27 mouse cellular contexts compared by ENCODE assay signal in genomic region chr1:39287076-39287475, GRCm38 (mm10).
A peak's percentile ranks its signal among the peaks of the same experiment; 100 is the strongest.
DNase-seq lines count a peak whose midpoint lies in the region; ATAC-seq and TF ChIP-seq lines count a peak whose summit lies in the region.
"Had no signal": no experiment of that assay in that cellular context is flagged by ENCODE, and none has a peak within 500 bp of the region (broad histone marks: within the 10 kb centered on the region; RNA-seq: fewer than 3 reads in every experiment).

No protein-coding gene starts in this region.

- no peak for ATAC-seq in heart, embryonic 16.5 days (replicated peaks; ENCODE audit: extremely low read depth, insufficient read depth, low FRiP score)
- ATAC-seq: CD4-positive, CD25-positive, alpha-beta regulatory T cell, adult 4 months; forebrain, embryonic 13.5 days; forebrain, embryonic 15.5 days; forebrain, postnatal 0 days had no signal

- DNase-seq in heart, postnatal 10 days = no peak
- DNase-seq in 3T3-L1 (ENCODE audit: low read depth, low spot score) (peak; percentile 9), NIH3T3 (ENCODE audit: low read depth) (peak; percentile 64)
- DNase-seq in fibroblast of lung, adult 2 months (ENCODE audit: low read depth) = peak; percentile 83
- no peak for DNase-seq in gastrocnemius, adult 2 months
- no peak for DNase-seq in spleen, postnatal 4 days (ENCODE audit: low spot score in 2 of 2)
- DNase-seq: adrenal gland, adult 2 months; adrenal gland, postnatal 10 days; adrenal gland, postnatal 25 days; B cell, adult 2 months; cerebellum, adult 11 months; cerebellum, adult 18-20 months; cerebellum, adult 8-10 months; cerebellum, adult 9-11 months; cerebellum, postnatal 14 days; cerebellum, postnatal 36 days; embryo, embryonic 11 days; forebrain, postnatal 0 days had no signal

- peaks cover 11% of the 10 kb centered on the region; the same call in 1 of the 2 replicates for H3K4me1 ChIP-seq in heart, embryonic 16.5 days (ENCODE audit: control insufficient read depth, insufficient read depth, low read length)
- H3K4me1 ChIP-seq: embryonic facial prominence, embryonic 15.5 days; forebrain, embryonic 10.5 days; forebrain, embryonic 13.5 days; forebrain, embryonic 15.5 days had no signal

- TF ChIP-seq CTCF in gastrocnemius, adult 2 months (IDR thresholded peaks at IDR 0.05) = no peak

- peak overlapping the region; percentile 76 for H3K27ac ChIP-seq in heart, embryonic 16.5 days (ENCODE audit: low read length)
- H3K27ac ChIP-seq in gastrocnemius, adult 2 months = no peak overlapping the region
- H3K27ac ChIP-seq: embryonic facial prominence, embryonic 13.5 days; embryonic facial prominence, embryonic 15.5 days; forebrain, embryonic 10.5 days; forebrain, embryonic 13.5 days; forebrain, embryonic 15.5 days had no signal

- H3K9me3 ChIP-seq in heart, embryonic 16.5 days (replicated peaks; ENCODE audit: control insufficient read depth, low read length) = no peaks in the 10 kb centered on the region
- H3K9me3 ChIP-seq: embryonic facial prominence, embryonic 13.5 days; embryonic facial prominence, embryonic 15.5 days; forebrain, embryonic 10.5 days; forebrain, embryonic 13.5 days; forebrain, embryonic 15.5 days; G1E had no signal

- no peak overlapping the region for H3K4me3 ChIP-seq in heart, embryonic 16.5 days (ENCODE audit: low read length)
- H3K4me3 ChIP-seq in gastrocnemius, adult 2 months = no peak overlapping the region
- H3K4me3 ChIP-seq: embryonic facial prominence, embryonic 13.5 days; embryonic facial prominence, embryonic 15.5 days; forebrain, embryonic 10.5 days; forebrain, embryonic 13.5 days; forebrain, embryonic 15.5 days had no signal

- H3K9ac ChIP-seq in heart, embryonic 16.5 days (ENCODE audit: low read length) = no peak overlapping the region
- H3K9ac ChIP-seq: embryonic facial prominence, embryonic 13.5 days; embryonic facial prominence, embryonic 15.5 days; forebrain, embryonic 13.5 days; forebrain, embryonic 15.5 days; forebrain, postnatal 0 days had no signal

- H3K36me3 ChIP-seq in heart, embryonic 16.5 days (ENCODE audit: control insufficient read depth, insufficient read depth) = no peaks in the 10 kb centered on the region
- H3K36me3 ChIP-seq: embryonic facial prominence, embryonic 13.5 days; embryonic facial prominence, embryonic 15.5 days; forebrain, embryonic 10.5 days; forebrain, embryonic 15.5 days; G1E had no signal

- intact Hi-C loops in heart, postnatal 10 days (cut with DNase I) = loop anchor here (5.0 kb wide), 1 partner anchor 40 kb away; no protein-coding TSS in a partner anchor
- intact Hi-C loops in gastrocnemius, adult 2 months (cut with DNase I) = no loop called here

- 94% methylated on average over 9 of the region's 9 CpGs for whole genome bisulfite sequencing in heart, embryonic 16.5 days

- H3K4me2 ChIP-seq in heart, embryonic 16.5 days (ENCODE audit: low read depth, low read length) = no peak overlapping the region
- H3K4me2 ChIP-seq: embryonic facial prominence, embryonic 13.5 days; embryonic facial prominence, embryonic 15.5 days; forebrain, embryonic 13.5 days; forebrain, embryonic 15.5 days had no signal

- H3K27me3 ChIP-seq in heart, embryonic 16.5 days (ENCODE audit: control insufficient read depth, insufficient read depth, low read length) = no peaks in the 10 kb centered on the region
- H3K27me3 ChIP-seq: CH12.LX; embryonic facial prominence, embryonic 13.5 days; embryonic facial prominence, embryonic 15.5 days; forebrain, embryonic 13.5 days; forebrain, embryonic 15.5 days had no signal

Comparison
In these comparisons a context has a peak if more than half of its experiments do, and no peak if none do; other contexts are left out.
1. DNase-seq: peak in 3T3-L1 (single experiment), NIH3T3 (single experiment) and fibroblast of lung, adult 2 months (single experiment); none in heart, postnatal 10 days (0 of 2), gastrocnemius, adult 2 months (single experiment) and spleen, postnatal 4 days (0 of 2).